Mouse (Mus musculus): Measurements from ENCODE around the gene Gm20388.

The Gm20388 gene

DNA sequence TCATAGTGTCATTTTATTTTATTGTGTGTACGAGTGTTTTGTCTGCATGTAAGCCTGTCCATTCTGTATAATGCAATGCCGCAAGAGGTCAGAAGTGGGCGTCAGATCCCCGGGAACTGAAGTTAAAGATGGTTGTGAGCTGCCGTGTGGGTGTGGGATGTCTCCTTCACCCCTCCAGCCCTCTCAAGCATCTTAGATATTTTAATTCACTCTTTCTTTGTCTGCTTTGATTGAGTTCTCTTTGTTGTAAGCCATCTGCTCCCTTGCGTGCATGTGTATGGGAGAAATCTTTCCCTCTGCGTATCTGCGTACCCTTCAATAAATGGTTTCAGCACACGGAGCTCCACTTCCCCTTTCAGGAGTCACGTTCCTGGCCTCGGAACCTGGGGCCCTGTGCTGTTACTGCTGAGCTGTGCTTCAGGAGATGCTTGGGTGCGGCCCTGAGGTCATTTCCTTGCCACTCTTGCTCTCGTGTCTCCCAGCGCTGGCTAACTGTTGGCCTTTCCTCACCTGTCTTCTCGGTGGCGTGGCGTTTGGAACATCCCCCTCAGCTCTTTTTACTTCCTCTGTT is 2060.9 kb downstream of the Gm20388 start:
- no peak for DNase-seq

GRCm38 (mm10) chr8:121973906-121974305 is 2063.3 kb downstream of the Gm20388 start:
- no peak for DNase-seq

DNA sequence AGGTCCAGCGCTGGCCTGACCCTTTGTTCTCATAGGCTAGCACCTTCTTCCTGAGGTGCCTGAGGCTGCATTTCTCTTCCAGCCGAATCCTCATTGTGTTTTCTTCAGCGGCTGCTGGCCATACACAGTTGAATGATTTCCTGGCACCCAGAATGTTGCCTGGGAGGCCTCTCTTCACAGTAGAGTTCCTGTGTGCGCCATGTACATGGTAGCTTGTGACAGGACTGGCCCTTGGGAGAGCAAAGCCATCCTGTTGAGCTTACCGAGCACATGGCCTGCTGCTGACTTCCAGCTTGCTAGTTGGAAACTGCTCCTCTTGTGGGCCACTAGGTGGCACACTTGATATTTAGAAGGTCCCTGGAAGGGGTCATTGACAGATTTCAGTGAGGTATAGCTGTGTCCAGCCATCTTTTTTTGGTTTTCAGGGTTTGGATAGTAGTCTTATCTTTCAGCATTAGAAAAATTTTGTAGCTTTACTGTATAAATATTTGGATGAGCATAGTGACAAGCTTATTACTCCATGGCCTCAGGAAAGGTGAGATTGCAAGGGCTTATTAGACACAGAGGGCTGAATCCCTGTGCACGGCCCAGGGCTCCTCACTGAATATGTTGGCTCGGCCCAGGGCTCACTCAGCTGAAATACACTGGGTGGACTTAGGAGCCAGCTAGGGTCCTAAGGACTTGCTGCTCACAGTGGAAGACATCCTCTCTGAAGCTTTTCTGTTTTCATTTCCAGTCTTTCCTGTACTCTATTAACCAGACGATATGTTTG is 2067.4 kb downstream of the Gm20388 start:
- DNase-seq = peak; percentile 50

GRCm38 (mm10) chr8:121978670-121979069 is 2068.0 kb downstream of the Gm20388 start:
- no peak for DNase-seq

DNA sequence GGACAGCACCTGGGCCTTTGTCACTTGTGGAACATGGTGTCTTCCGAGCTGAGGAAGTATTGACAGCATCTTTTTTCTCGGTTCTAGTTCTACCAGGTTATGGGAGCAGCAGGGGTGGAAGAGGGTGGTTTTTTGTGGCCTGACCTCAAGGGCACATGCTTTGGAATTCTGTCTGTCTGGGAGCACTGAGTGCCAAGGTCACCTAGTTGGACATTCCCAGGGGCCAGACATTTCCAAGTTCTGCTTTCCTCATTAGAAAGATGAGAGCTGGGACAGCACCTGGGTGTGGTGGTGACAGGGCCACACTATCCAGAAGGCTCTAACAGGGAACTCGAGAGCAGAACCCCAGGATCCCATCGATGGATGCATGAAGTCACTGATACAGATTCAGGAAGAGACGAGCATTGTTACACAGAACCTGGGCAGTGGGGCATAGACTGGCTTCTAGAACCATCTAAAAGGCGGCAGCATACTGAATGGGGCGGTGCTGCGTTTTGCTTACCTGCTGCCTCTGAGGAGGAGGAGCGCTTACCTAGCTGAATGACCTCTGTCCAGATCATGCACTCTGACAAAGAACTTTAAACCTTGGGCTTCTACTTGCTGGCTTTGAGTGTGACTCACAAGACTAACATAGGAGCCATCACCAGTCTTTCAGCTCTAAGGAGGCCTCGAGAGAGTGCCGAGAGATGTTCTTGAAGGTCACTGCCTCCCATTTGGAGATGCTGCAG is 2070.3 kb downstream of the Gm20388 start:
- DNase-seq = no peak

DNA sequence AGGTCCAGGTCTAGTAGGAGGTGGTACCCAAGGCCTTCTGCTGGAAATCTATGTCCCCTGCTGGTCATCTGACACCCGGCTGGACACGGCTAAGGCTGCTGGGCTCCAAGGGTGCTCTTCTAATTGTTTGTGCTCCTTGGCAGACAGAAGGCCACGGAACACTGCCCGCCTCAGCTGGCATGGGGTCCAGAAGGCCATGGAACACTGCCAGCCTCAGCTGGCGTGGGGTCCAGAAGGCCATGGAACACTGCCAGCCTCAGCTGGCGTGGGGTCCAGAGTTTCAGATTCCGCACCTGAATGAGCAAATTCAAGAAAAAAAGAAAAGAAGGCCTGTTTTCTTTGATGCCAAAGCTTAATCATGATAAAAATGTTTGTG is 2070.9 kb downstream of the Gm20388 start:
- no peak for DNase-seq

DNA sequence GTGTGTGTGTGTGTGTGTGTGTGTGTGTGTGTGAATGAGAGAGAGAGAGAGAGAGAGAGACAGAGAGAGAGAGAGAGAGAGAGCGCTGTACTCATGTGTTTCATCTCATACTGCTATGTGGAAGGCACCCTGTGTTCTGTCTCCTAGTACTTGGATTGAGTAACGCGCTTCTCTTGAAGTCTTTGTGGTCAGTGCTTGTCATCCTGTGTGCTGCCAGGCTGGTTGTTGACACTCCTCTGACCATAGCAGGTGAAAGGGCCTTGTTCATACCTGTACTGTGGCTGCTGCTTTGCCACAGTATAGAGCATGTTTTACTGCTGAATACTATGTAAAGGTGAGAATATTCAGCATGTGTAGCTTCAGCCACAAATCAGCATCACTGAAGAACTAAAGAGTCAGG is 2075.0 kb downstream of the Gm20388 start:
- DNase-seq = no peak

DNA sequence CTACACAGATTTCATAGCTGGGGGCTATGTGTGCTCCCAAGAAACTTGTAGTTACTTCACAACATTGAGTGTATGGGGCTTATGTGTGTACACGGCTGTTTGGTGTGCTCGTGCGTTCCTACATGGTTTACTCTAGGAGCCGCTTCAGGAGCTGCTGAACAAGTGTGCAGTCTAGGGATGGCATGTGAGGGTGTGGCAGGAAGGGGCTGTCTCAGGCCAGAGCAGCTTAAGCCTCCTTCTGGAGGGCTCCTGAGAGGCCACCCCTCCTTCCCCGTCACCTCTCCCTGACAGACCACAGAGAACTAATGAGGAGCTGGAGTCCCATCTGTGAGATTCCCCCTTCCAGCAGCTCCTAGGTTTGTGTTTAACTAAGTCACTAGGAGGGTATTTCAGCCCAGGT is 2077.3 kb downstream of the Gm20388 start:
- no peak for DNase-seq

- DNase-seq = no peak
Measured at GRCm38 (mm10) chr8:121990506-121991255, 2080.0 kb downstream of the Gm20388 start.

- DNase-seq = no peak
Measured at GRCm38 (mm10) chr8:121991611-121992010, 2081.0 kb downstream of the Gm20388 start.

DNA sequence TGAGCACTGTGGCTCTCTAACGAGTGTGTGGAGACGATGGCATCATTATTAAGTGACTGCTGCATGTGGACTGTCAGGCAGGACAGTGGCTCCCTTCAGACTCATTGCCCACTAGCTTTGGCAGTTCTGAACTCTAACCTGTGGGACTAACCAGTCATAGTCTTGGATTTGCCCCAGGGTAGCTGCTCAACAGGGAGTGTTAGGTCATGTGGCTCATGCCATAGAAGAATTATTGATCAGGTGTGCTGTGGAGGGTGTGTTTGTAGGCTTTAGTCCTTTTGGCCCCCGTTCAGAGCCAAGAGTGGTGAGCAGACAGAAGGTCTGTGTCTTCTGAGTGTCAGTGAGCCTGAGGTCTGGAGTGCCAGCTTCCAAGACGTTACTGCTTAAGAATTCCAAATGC is 2082.3 kb downstream of the Gm20388 start:
- DNase-seq = no peak

DNA sequence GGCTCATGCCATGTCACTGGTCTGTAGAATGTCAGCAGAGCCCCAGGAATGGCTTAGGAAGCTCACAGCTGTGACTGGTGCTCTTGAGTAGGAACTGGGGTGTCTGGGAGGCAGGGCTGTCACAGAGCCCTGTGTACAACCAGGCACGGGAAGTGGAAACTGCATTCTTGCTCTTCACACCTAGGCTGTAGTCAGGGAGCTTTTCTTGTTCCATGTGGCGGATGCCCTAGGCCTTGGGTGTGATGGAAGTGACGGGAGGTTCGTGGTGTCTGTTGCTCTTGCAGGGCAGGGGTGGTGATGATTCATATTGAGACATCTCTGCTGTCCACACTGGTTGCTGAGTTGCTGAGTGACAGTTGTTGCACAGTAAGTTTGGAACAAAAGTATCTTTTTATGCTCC is 2084.5 kb downstream of the Gm20388 start:
- DNase-seq = no peak

- no peak for DNase-seq
Measured at GRCm38 (mm10) chr8:121995895-121996294, 2085.3 kb downstream of the Gm20388 start.

DNA sequence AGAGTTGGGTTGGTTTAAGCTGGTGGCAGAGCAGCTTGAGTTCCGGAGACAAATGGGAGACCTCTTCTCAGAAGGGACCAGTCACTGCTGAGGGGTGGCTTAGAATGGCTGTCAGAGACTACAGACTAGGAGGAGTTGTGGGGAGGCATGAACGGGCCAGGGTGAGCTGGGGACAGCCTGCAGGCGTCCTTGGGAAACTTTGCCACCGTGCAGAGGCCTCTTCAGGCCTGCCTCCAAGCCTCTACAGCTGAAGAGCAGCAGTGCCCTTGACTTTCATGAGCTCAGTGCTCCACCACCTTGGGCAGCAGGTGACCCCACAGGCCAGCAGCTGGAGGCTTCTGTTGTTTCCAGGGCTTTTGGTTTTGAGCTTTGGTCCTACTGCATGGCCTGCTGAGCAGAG is 2088.0 kb downstream of the Gm20388 start:
- DNase-seq = no peak

- no peak for DNase-seq
Measured at GRCm38 (mm10) chr8:121999211-121999610, 2088.6 kb downstream of the Gm20388 start.

GRCm38 (mm10) chr8:122001339-122002115 is 2090.9 kb downstream of the Gm20388 start:
- peak; percentile 30 for DNase-seq

GRCm38 (mm10) chr8:122003646-122004045 is 2093.0 kb downstream of the Gm20388 start:
- DNase-seq = no peak

DNA sequence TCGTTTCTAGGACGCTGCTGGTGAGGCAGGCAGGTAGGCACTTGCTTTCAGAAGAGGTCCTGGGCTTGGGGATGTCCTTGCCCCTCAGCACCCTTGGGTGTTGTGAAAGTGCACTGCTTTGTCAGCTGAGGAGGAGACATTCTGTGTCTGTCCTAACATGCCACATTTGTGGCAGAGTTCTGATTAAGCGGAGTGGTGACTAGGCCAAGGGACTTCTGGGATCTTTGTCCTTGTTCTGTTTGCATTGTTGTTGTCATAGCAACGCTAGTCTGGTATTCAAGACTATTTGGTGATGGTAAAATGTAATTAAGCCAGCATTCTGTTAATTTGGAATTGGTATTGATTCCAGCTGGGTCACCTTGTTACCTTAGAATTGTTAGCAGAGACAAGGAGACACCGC is 2093.5 kb downstream of the Gm20388 start:
- no peak for DNase-seq

- DNase-seq = no peak
Measured at GRCm38 (mm10) chr8:122005422-122006204, 2095.0 kb downstream of the Gm20388 start.

DNA sequence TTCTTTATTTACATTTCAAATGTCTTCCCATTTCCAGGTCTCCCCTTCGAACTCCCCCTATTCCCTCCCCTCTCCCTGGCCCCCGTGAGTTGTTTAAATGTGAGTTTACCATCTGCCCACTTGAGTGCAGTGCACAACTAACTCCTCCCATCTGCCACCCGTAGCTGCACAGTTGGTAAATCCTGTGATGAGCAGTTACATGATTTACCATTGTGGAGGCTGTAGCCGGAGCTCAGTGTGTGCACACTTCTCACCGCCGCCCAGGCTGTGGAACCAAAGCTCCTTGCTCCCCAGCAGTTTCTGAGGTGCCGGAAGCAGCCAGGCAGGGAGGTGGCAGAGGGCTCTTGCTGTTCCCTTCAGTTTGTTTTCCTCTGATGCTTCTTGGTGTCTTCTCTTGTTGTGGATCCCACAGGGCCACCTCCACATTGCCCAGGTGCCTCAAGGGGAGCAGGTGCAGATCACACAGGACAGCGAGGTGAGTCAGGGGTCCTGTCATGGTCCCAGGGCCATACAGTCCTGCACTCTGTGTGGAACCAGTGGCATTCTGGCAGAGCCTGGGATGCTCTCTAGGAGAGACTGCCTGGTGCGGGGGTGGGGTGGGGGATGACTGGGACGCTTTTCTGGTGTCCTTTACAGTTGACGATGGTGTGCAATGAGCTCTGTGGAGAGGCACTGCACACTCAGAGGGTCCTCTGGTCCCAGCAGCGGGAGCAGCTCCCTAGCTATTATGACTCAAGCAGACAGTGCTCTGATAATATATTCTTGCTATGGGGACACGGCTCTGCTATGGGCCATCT is 2096.2 kb downstream of the Gm20388 start:
- DNase-seq = no peak

GRCm38 (mm10) chr8:122008395-122008794 is 2097.8 kb downstream of the Gm20388 start:
- DNase-seq = no peak
